Mouse (Mus musculus): ENCODE measurements around the gene Matn3. TPM values are rescaled to one million over a fixed set of nuclear protein-coding genes. Genes with fewer than 3 reads are reported as not detected.

The Matn3 gene
- not detected in 2 replicates for polyA plus RNA-seq (2012; ENCODE audit: insufficient read depth, insufficient read length, missing spikeins)

GRCm38 (mm10) chr12:8947714-8948464, at the start of gene Matn3:
Gene Matn3 (plus strand): TSS chr12:8947929.
- Histone ChIP-seq H3K4me1 (ENCODE audit: control insufficient read depth, insufficient read depth, insufficient read length, low read length) (peaks cover 2% of the 10 kb centered on the region; the same call in 1 of the 2 replicates), H3K27ac (replicated peaks; ENCODE audit: low read depth, low read length) (no peak within 1 kb of the TSS), H3K4me3 (ENCODE audit: insufficient read depth, low read depth, low read length) (peak within 1 kb of the TSS; percentile 44)

- H3K4me1 ChIP-seq (ENCODE audit: control insufficient read depth, insufficient read depth, insufficient read length, low read length), result peaks cover 6% of the 10 kb centered on the region
- no peak overlapping the region for H3K4me3 ChIP-seq (ENCODE audit: insufficient read depth, low read depth, low read length)
- H3K27ac ChIP-seq (replicated peaks; ENCODE audit: low read depth, low read length), result no peak overlapping the region
Observed at GRCm38 (mm10) chr12:8898879-8899785, 48.6 kb upstream of the Matn3 start.

GRCm38 (mm10) chr12:8900107-8900698, 47.5 kb upstream of the Matn3 start:
- Histone ChIP-seq H3K4me3 (ENCODE audit: insufficient read depth, low read depth, low read length) (no peak overlapping the region), H3K27ac (replicated peaks; ENCODE audit: low read depth, low read length) (no peak overlapping the region), H3K4me1 (ENCODE audit: control insufficient read depth, insufficient read depth, insufficient read length, low read length) (peaks cover 6% of the 10 kb centered on the region)

GRCm38 (mm10) chr12:8900919-8901663, 46.6 kb upstream of the Matn3 start:
- H3K4me3 ChIP-seq (ENCODE audit: insufficient read depth, low read depth, low read length), result no peak overlapping the region

GRCm38 (mm10) chr12:8901934-8902333, 45.8 kb upstream of the Matn3 start:
- no peak overlapping the region for H3K4me3 ChIP-seq (ENCODE audit: insufficient read depth, low read depth, low read length)
- no peak overlapping the region for H3K27ac ChIP-seq (replicated peaks; ENCODE audit: low read depth, low read length)

More at GRCm38 (mm10) chr12:8900919-8901663, 46.6 kb upstream of the Matn3 start:
- Histone ChIP-seq H3K4me1 (ENCODE audit: control insufficient read depth, insufficient read depth, insufficient read length, low read length) (peaks cover 6% of the 10 kb centered on the region), H3K27ac (replicated peaks; ENCODE audit: low read depth, low read length) (peak overlapping the region; percentile 21; the same call in 1 of the 2 replicates)

GRCm38 (mm10) chr12:8902479-8902878, 45.2 kb upstream of the Matn3 start:
- H3K27ac ChIP-seq (replicated peaks; ENCODE audit: low read depth, low read length), result no peak overlapping the region

More at GRCm38 (mm10) chr12:8901934-8902333, 45.8 kb upstream of the Matn3 start:
- peaks cover 6% of the 10 kb centered on the region for H3K4me1 ChIP-seq (ENCODE audit: control insufficient read depth, insufficient read depth, insufficient read length, low read length)

GRCm38 (mm10) chr12:8912860-8913685, 34.7 kb upstream of the Matn3 start:
- Histone ChIP-seq H3K4me3 (ENCODE audit: insufficient read depth, low read depth, low read length) (no peak overlapping the region), H3K27ac (replicated peaks; ENCODE audit: low read depth, low read length) (peak overlapping the region; percentile 82)

More at GRCm38 (mm10) chr12:8902479-8902878, 45.2 kb upstream of the Matn3 start:
- no peak overlapping the region for H3K4me3 ChIP-seq (ENCODE audit: insufficient read depth, low read depth, low read length)
- peaks cover 6% of the 10 kb centered on the region for H3K4me1 ChIP-seq (ENCODE audit: control insufficient read depth, insufficient read depth, insufficient read length, low read length)

GRCm38 (mm10) chr12:8913701-8914340, 33.9 kb upstream of the Matn3 start:
- H3K4me1 ChIP-seq (ENCODE audit: control insufficient read depth, insufficient read depth, insufficient read length, low read length), result peaks cover 13% of the 10 kb centered on the region
- no peak overlapping the region for H3K4me3 ChIP-seq (ENCODE audit: insufficient read depth, low read depth, low read length)
- H3K27ac ChIP-seq (replicated peaks; ENCODE audit: low read depth, low read length), result peak overlapping the region; percentile 82

More at GRCm38 (mm10) chr12:8912860-8913685, 34.7 kb upstream of the Matn3 start:
- H3K4me1 ChIP-seq (ENCODE audit: control insufficient read depth, insufficient read depth, insufficient read length, low read length), result peaks cover 13% of the 10 kb centered on the region

GRCm38 (mm10) chr12:8916378-8916777, 31.4 kb upstream of the Matn3 start:
- Histone ChIP-seq H3K27ac (replicated peaks; ENCODE audit: low read depth, low read length) (no peak overlapping the region), H3K4me3 (ENCODE audit: insufficient read depth, low read depth, low read length) (no peak overlapping the region)

GRCm38 (mm10) chr12:8919231-8919630, 28.5 kb upstream of the Matn3 start:
- Histone ChIP-seq H3K4me1 (ENCODE audit: control insufficient read depth, insufficient read depth, insufficient read length, low read length) (peaks cover 3% of the 10 kb centered on the region; the same call in 1 of the 2 replicates), H3K27ac (replicated peaks; ENCODE audit: low read depth, low read length) (no peak overlapping the region), H3K4me3 (ENCODE audit: insufficient read depth, low read depth, low read length) (no peak overlapping the region)

More at GRCm38 (mm10) chr12:8916378-8916777, 31.4 kb upstream of the Matn3 start:
- peaks cover 13% of the 10 kb centered on the region for H3K4me1 ChIP-seq (ENCODE audit: control insufficient read depth, insufficient read depth, insufficient read length, low read length)

GRCm38 (mm10) chr12:8920996-8921393, 26.7 kb upstream of the Matn3 start:
- Histone ChIP-seq H3K4me3 (ENCODE audit: insufficient read depth, low read depth, low read length) (peak overlapping the region; percentile 77; the same call in 1 of the 2 replicates), H3K4me1 (ENCODE audit: control insufficient read depth, insufficient read depth, insufficient read length, low read length) (peaks cover 6% of the 10 kb centered on the region), H3K27ac (replicated peaks; ENCODE audit: low read depth, low read length) (peak overlapping the region; percentile 43; the same call in 1 of the 2 replicates)

- Histone ChIP-seq H3K4me3 (ENCODE audit: insufficient read depth, low read depth, low read length) (peak within 1 kb of the TSS; percentile 91), H3K27ac (replicated peaks; ENCODE audit: low read depth, low read length) (peak within 1 kb of the TSS; percentile 98), H3K4me1 (ENCODE audit: control insufficient read depth, insufficient read depth, insufficient read length, low read length) (peaks cover 3% of the 10 kb centered on the region; the same call in 1 of the 2 replicates)
Observed at GRCm38 (mm10) chr12:8921394-8922368, 26.0 kb upstream of the Matn3 start, which contains the start of gene Laptm4a. Gene Laptm4a (plus strand): TSS chr12:8921664.

All from brown adipose tissue, adult 24 weeks (tissue).